Mouse (Mus musculus): ENCODE results near the gene Haus2.

The Haus2 gene

GRCm38 (mm10) chr2:120616279-120617163 is 7.3 kb downstream of the Haus2 start:
- DNase-seq (ENCODE audit: low spot score): no peak

- no peak for DNase-seq (ENCODE audit: low spot score)
These were observed 10.4 kb downstream of the Haus2 start for GRCm38 (mm10) chr2:120619538-120619937.

GRCm38 (mm10) chr2:120622920-120623319 is 13.7 kb downstream of the Haus2 start:
- DNase-seq (ENCODE audit: low spot score): no peak

GRCm38 (mm10) chr2:120628076-120628865 is 19.1 kb downstream of the Haus2 start:
- DNase-seq (ENCODE audit: low spot score): no peak

GRCm38 (mm10) chr2:120628886-120629735 is 19.9 kb downstream of the Haus2 start, which contains the start of gene Stard9:
Gene Stard9, plus strand, starts transcription at chr2:120629121.
- peak; percentile 97 for DNase-seq (ENCODE audit: low spot score)

GRCm38 (mm10) chr2:120630246-120630645 is 21.1 kb downstream of the Haus2 start:
- no peak for DNase-seq (ENCODE audit: low spot score)

GRCm38 (mm10) chr2:120630655-120631054 is 21.5 kb downstream of the Haus2 start:
- no peak for DNase-seq (ENCODE audit: low spot score)

GRCm38 (mm10) chr2:120631521-120631920 is 22.3 kb downstream of the Haus2 start:
- no peak for DNase-seq (ENCODE audit: low spot score)

- no peak for DNase-seq (ENCODE audit: low spot score)
These were observed 22.8 kb downstream of the Haus2 start for GRCm38 (mm10) chr2:120631957-120632356.

GRCm38 (mm10) chr2:120640835-120641234 is 31.7 kb downstream of the Haus2 start:
- DNase-seq (ENCODE audit: low spot score): no peak

- DNase-seq (ENCODE audit: low spot score): peak; percentile 39
These were observed 34.7 kb downstream of the Haus2 start for GRCm38 (mm10) chr2:120643836-120644235.

GRCm38 (mm10) chr2:120646777-120647176 is 37.6 kb downstream of the Haus2 start:
- no peak for DNase-seq (ENCODE audit: low spot score)

- no peak for DNase-seq (ENCODE audit: low spot score)
These were observed 43.2 kb downstream of the Haus2 start for GRCm38 (mm10) chr2:120652256-120652924.

- DNase-seq (ENCODE audit: low spot score): no peak
These were observed 43.7 kb downstream of the Haus2 start for GRCm38 (mm10) chr2:120652925-120653284.

- DNase-seq (ENCODE audit: low spot score): no peak
These were observed 45.5 kb downstream of the Haus2 start for GRCm38 (mm10) chr2:120654693-120655092.

GRCm38 (mm10) chr2:120655905-120656304 is 46.7 kb downstream of the Haus2 start:
- DNase-seq (ENCODE audit: low spot score): no peak

GRCm38 (mm10) chr2:120656711-120657110 is 47.5 kb downstream of the Haus2 start:
- no peak for DNase-seq (ENCODE audit: low spot score)

GRCm38 (mm10) chr2:120658486-120658885 is 49.3 kb downstream of the Haus2 start:
- no peak for DNase-seq (ENCODE audit: low spot score)

- DNase-seq (ENCODE audit: low spot score): no peak
These were observed 50.1 kb downstream of the Haus2 start for GRCm38 (mm10) chr2:120659318-120659717.

GRCm38 (mm10) chr2:120660486-120661078 is 51.4 kb downstream of the Haus2 start:
- no peak for DNase-seq (ENCODE audit: low spot score)

GRCm38 (mm10) chr2:120662766-120663165 is 53.6 kb downstream of the Haus2 start:
- DNase-seq (ENCODE audit: low spot score): no peak

Data from ovary, postnatal 36 days (tissue).